Mouse (Mus musculus): ENCODE measurements around the gene Mrpl16. TPM values are rescaled to one million over a fixed set of nuclear protein-coding genes. Genes with fewer than 3 reads are reported as not detected.

Mrpl16 gene
- 62.4 and 67.6 TPM in 2 replicates for polyA plus RNA-seq (2021; fragmentation: Nextera tagmentation)
- long read RNA-seq, experiment 1, transcript Mrpl16-201 (4 exons, 1,162 nt): major isoform, 66 of 76 reads
- long read RNA-seq, experiment 1, partial matches to known transcripts: 6 of 76 reads
- long read RNA-seq, experiment 1, other reads (novel, unspliced or antisense): 1 of 76 reads
- long read RNA-seq, experiment 2, transcript Mrpl16-201 (4 exons, 1,162 nt): major isoform, 85 of 99 reads
- long read RNA-seq, experiment 2, partial matches to known transcripts: 11 of 99 reads
- long read RNA-seq, experiment 2, other reads (novel, unspliced or antisense): 3 of 99 reads

DNA sequence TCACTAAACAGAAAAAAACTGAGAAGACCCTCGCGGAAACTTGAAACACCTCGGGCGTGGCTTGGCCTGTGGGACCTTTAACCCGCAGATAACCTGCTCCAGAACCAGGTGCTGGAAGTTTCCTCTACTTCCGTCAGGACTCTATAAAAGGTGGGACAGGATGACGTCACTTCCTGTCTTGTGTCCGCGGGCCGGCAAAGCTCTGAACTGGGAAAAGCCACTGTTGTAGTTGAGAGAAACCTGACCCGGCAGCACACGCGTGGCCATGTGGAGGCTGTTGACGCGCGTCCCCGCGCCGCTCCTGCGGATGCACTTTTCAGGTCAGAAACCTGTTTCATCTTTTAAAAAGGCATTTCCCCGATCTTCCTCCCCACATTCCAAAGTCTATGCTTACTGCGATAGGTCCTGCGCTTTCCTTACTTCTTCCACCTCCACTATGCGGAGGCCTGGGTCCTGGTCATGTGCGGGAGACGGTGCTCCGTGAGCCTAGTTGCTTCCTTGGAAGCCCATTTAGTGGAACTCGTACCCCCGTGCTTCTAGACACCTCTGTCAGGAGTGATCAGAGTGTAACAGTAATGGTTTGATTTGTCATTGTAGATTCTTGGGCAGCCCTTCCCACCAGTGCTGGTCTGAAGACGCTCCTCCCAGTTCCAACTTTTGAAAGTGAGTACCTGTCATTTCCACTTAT is at the start of gene Mrpl16:
Gene Mrpl16, plus strand, starts transcription at position 187 of the 688 bp plus-strand sequence.

DNA sequence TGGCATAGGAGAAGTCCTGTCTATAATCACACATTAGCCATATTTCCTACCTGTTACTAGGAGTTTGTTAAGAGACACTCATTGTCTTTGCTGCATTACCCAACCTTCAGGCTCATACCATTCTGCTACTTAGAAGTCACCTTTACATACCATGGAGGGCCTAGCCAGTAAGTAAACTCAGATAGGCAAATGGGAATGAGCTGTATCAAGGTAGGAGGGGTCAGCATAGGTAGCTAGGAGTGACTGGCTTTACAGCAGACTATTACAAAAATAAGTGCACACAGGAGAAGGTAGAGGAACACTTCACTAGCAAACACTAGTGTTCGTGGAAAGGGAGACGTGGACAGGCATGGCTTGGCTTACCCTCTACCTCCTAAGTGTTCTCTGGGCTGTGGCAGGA is 22.9 kb upstream of the Mrpl16 start, which contains the start of gene Gif:
Gene Gif, plus strand, starts transcription at position 257 of the 400 bp plus-strand sequence.

DNA sequence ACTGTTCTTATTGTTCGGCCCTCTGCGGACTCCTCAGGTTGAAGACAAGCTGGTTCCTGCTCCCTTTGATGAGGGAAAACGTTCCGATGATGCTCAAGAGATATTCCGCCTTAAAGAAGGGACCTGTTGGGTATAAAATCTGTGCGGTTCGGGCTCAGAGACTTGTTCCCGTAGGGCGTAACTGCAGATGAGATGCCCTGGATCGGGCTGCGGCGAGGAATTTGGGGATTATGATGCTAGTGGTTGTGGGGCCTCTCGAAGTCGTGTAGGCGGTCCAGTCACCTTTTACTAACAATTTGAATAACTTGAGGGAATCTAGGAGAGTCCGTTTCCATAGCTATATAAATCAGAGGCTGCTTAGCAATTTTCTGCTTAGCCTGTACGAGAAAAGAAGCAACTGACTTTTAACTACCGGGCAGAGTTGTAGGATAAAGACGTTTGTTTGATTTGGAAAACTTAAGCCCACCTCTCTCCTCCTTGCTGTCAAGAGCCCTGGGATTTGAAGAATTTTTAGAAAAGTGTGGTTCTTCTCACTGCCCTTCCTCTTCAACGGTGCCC is 49.0 kb downstream of the Mrpl16 start, which contains the start of gene Stx3:
Gene Stx3, minus strand, starts transcription at position 261 of the 558 bp plus-strand sequence.

Other genes with a start within 250 kb of the Mrpl16 start
- gene Ms4a4d, start 233.6 kb upstream of the Mrpl16 start, polyA plus RNA-seq (2021; fragmentation: Nextera tagmentation): not detected in 2 replicates
- gene Ms4a6d, start 165.5 kb upstream of the Mrpl16 start, polyA plus RNA-seq (2021; fragmentation: Nextera tagmentation): 1.7 and 1.8 TPM in 2 replicates
- gene Ms4a2, start 146.7 kb upstream of the Mrpl16 start, polyA plus RNA-seq (2021; fragmentation: Nextera tagmentation): not detected in 2 replicates
- not detected in 2 replicates for gene Ms4a3, start 129.5 kb upstream of the Mrpl16 start, polyA plus RNA-seq (2021; fragmentation: Nextera tagmentation)
- not detected in 2 replicates for gene Oosp2, start 109.8 kb upstream of the Mrpl16 start, polyA plus RNA-seq (2021; fragmentation: Nextera tagmentation)
- not detected in 2 replicates for gene Oosp1, start 79.2 kb upstream of the Mrpl16 start, polyA plus RNA-seq (2021; fragmentation: Nextera tagmentation)
- not detected in 2 replicates for gene Oosp3, start 73.3 kb upstream of the Mrpl16 start, polyA plus RNA-seq (2021; fragmentation: Nextera tagmentation)
- not detected in 2 replicates for gene Gif, start 22.8 kb upstream of the Mrpl16 start, polyA plus RNA-seq (2021; fragmentation: Nextera tagmentation)
- 8.8 and 15.1 TPM in 2 replicates for gene Stx3, start 49.0 kb downstream of the Mrpl16 start, polyA plus RNA-seq (2021; fragmentation: Nextera tagmentation)
- gene Olfr1417, start 68.8 kb downstream of the Mrpl16 start, polyA plus RNA-seq (2021; fragmentation: Nextera tagmentation): not detected in 2 replicates
- not detected in 2 replicates for gene Olfr1418, start 90.7 kb downstream of the Mrpl16 start, polyA plus RNA-seq (2021; fragmentation: Nextera tagmentation)
- gene Olfr1419, start 104.7 kb downstream of the Mrpl16 start, polyA plus RNA-seq (2021; fragmentation: Nextera tagmentation): not detected in 2 replicates
- not detected in 2 replicates for gene Olfr1420, start 116.2 kb downstream of the Mrpl16 start, polyA plus RNA-seq (2021; fragmentation: Nextera tagmentation)
- gene Patl1, start 142.0 kb downstream of the Mrpl16 start, polyA plus RNA-seq (2021; fragmentation: Nextera tagmentation): 2.6 and 3.0 TPM in 2 replicates
- 5.7 and 5.8 TPM in 2 replicates for gene Osbp, start 195.6 kb downstream of the Mrpl16 start, polyA plus RNA-seq (2021; fragmentation: Nextera tagmentation)

Data from left cerebral cortex, adult 6 months (tissue).